Mouse (Mus musculus): Measurements from ENCODE around the gene Spata17. TPM values are rescaled to one million over a fixed set of nuclear protein-coding genes. Genes with fewer than 3 reads are reported as not detected.

The Spata17 gene
- polyA plus RNA-seq, 1 experiment from 2014 or later = 1.3 TPM

DNA sequence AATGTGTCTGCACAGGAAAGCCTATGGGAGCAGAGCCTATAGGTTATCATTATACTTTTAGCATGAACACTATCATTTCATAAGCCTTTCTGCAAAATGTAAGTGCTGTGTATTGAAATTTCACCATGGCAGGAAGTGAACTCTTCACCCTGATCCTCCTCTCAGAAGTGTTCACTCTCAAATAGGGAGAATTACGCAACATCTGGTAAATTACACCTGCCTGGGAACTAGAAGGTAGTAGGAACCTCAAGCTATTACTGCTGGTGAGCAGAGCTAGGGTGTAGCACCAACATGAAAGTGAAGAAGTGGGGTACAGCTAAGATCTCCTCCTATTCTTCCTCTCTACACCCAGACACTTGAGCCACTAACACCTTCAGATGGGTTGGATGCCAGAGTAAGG is 155.4 kb downstream of the Spata17 start:
- Histone ChIP-seq H3K27me3 (no peaks in the 10 kb centered on the region), H3K9me3 (no peaks in the 10 kb centered on the region), H3K9ac (replicated peaks) (no peak overlapping the region), H3K36me3 (no peaks in the 10 kb centered on the region), H3K4me1 (replicated peaks) (no peaks in the 10 kb centered on the region), H3K4me3 (replicated peaks) (no peak overlapping the region), H3K27ac (no peak overlapping the region), H3K4me2 (replicated peaks) (no peak overlapping the region)
- 89% methylated on average over 1 of the region's 1 CpGs for WGBS
- ATAC-seq = no peak

DNA sequence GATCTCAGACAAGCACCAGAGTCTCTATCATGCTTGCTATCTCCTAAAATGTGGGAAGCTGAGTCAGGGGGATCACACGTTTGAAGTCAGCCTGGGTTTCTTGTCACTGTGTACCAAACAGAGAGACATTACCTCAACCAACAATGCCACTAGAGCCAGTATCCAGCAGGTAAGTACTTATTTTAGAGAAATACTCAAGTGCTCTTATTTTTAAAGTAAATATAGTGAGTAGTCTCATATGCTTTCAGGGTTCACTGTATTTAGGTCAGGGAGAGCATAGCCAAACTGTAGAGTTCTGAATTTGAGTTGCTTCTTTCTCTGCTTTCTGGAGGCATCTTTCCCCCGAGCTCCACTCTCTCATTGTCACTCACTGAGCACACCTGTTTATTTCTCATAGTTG is 160.9 kb downstream of the Spata17 start:
- WGBS = 84% methylated on average over 2 of the region's 2 CpGs
- ATAC-seq = no peak
- H3K27ac ChIP-seq = no peak overlapping the region

DNA sequence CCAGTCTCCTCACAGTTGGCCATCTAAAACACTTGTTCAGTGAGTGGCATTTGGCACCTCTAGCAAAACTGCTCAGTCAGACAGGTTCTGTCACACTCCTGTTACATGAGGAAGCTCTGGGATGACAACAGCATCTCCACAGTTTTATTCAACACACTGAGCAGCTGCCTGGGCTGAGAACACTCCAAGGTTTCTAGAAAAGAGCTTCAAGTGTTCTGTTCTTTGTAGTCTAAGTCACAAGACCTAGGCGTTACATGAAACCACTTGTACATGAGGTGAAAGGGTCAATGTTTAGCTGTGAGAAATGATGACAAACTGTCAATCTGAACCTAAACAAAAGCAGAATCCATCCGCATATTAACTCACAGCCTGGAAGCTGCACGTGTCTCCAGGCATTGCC is 161.4 kb downstream of the Spata17 start:
- Histone ChIP-seq H3K4me1 (replicated peaks) (no peaks in the 10 kb centered on the region), H3K36me3 (no peaks in the 10 kb centered on the region), H3K9ac (replicated peaks) (no peak overlapping the region), H3K9me3 (no peaks in the 10 kb centered on the region), H3K27me3 (no peaks in the 10 kb centered on the region), H3K4me3 (replicated peaks) (no peak overlapping the region), H3K27ac (no peak overlapping the region), H3K4me2 (replicated peaks) (no peak overlapping the region)
- WGBS = 85% methylated on average over 3 of the region's 3 CpGs
- no peak for ATAC-seq

More for the DNA sequence above, 160.9 kb downstream of the Spata17 start:
- no peak overlapping the region for H3K9ac ChIP-seq (replicated peaks)
- H3K4me2 ChIP-seq (replicated peaks) = no peak overlapping the region
- no peak overlapping the region for H3K4me3 ChIP-seq (replicated peaks)
- no peaks in the 10 kb centered on the region for H3K9me3 ChIP-seq
- no peaks in the 10 kb centered on the region for H3K4me1 ChIP-seq (replicated peaks)
- H3K27me3 ChIP-seq = no peaks in the 10 kb centered on the region
- no peaks in the 10 kb centered on the region for H3K36me3 ChIP-seq

DNA sequence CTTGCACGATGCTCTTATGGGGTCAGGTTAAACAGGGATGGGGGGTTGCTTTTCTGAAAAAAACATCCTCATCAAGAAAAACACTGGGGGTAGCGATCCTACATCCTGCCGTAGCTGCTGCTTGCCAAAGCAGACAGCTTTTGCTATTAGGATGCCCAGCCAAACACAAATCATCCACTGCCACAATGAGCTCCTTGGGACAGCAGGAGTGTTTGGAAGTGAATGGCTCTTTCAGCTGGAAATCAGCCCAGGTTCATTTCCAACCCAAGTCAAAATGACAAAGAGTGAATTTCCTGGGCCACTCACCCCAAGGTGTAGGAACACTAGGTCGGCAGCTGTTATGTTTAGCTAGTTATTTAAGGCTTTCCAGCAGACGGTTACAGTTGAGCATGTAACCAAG is 162.7 kb downstream of the Spata17 start:
- H3K4me2 ChIP-seq (replicated peaks) = no peak overlapping the region
- no peak overlapping the region for H3K9ac ChIP-seq (replicated peaks)
- WGBS = 67% methylated on average over 5 of the region's 5 CpGs
- ATAC-seq = no peak
- H3K27ac ChIP-seq = no peak overlapping the region
- H3K4me1 ChIP-seq (replicated peaks) = no peaks in the 10 kb centered on the region
- H3K27me3 ChIP-seq = no peaks in the 10 kb centered on the region
- H3K36me3 ChIP-seq = no peaks in the 10 kb centered on the region
- no peak overlapping the region for H3K4me3 ChIP-seq (replicated peaks)
- H3K9me3 ChIP-seq = no peaks in the 10 kb centered on the region

DNA sequence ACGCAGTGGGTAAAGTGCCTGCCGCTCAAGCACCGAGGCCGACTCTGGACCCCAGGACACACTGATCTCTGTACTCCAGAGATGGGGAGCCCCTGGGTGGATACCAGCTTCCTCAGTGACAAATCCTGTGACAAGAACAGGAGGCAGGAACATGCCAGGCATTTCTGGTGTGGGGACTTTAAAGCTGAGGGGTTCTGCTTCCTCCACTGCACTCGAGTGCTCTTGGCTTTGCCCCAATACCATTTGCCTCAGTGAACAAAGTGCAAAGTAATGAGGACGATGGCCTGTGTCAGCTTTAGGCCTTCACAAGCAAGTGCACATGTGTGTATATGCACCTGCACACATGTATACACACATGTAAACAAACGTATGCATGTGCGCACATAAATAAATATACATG is 164.0 kb downstream of the Spata17 start:
- Histone ChIP-seq H3K9ac (replicated peaks) (no peak overlapping the region), H3K27me3 (no peaks in the 10 kb centered on the region), H3K4me3 (replicated peaks) (no peak overlapping the region), H3K36me3 (no peaks in the 10 kb centered on the region), H3K4me2 (replicated peaks) (no peak overlapping the region), H3K9me3 (no peaks in the 10 kb centered on the region), H3K27ac (no peak overlapping the region), H3K4me1 (replicated peaks) (no peaks in the 10 kb centered on the region)
- 92% methylated on average over 8 of the region's 8 CpGs for WGBS
- no peak for ATAC-seq

DNA sequence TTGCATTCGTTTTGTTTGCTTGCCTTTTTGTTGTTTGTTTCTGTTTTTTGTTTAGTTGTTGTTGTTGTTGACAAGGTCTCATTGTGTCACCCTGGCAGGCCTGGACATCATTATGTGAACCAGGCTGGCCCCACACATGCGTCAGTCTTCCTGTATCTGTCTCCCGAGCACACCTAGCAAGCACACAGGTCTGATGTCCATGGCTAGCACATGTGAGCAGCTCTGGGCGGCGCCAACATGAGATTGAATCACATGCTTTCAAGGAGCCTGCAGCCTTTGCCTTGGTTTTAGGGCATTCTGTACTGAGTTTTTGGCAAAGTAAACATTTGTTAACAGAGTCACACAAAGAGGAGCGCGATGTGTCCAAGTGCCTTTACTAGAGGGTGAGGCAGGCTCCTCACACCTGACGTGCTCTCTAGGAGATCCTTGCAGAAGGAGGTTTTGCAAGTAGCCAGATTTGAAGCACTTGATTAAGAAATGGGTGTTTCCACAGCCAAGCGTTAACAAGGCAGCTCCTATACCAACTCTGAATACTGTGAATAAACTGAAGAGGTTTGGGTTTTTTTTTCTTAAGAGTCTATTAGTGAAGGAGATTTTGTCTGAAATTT is 166.5 kb downstream of the Spata17 start:
- Histone ChIP-seq H3K4me1 (replicated peaks) (no peaks in the 10 kb centered on the region), H3K9me3 (no peaks in the 10 kb centered on the region), H3K4me3 (replicated peaks) (no peak overlapping the region), H3K27me3 (no peaks in the 10 kb centered on the region), H3K9ac (replicated peaks) (no peak overlapping the region), H3K36me3 (no peaks in the 10 kb centered on the region), H3K27ac (no peak overlapping the region), H3K4me2 (replicated peaks) (no peak overlapping the region)
- ATAC-seq = no peak
- WGBS = 90% methylated on average over 9 of the region's 9 CpGs

DNA sequence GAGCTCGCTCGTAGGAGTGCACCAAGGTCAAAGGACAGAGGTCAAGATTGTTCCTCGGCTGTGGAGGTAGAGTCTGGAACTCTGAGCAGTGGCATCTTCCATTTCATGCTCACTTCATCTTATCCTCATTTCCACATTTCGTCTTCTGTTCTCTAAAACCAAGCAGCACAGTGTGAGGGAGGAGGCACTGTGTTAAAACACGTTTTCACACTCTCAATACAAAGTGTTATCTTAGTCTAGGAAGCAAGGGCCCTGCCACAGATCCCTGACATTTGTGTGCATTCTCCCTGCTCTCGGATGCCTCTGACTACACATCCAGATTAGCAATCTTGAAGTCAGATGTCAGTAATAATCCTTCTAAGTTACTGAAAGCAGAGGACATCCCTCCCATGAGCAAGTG is 170.5 kb downstream of the Spata17 start:
- Histone ChIP-seq H3K4me3 (replicated peaks) (no peak overlapping the region), H3K9me3 (no peaks in the 10 kb centered on the region), H3K4me1 (replicated peaks) (no peaks in the 10 kb centered on the region), H3K27ac (no peak overlapping the region), H3K9ac (replicated peaks) (no peak overlapping the region), H3K4me2 (replicated peaks) (no peak overlapping the region), H3K36me3 (no peaks in the 10 kb centered on the region), H3K27me3 (no peaks in the 10 kb centered on the region)
- WGBS = 66% methylated on average over 6 of the region's 6 CpGs
- ATAC-seq = no peak

DNA sequence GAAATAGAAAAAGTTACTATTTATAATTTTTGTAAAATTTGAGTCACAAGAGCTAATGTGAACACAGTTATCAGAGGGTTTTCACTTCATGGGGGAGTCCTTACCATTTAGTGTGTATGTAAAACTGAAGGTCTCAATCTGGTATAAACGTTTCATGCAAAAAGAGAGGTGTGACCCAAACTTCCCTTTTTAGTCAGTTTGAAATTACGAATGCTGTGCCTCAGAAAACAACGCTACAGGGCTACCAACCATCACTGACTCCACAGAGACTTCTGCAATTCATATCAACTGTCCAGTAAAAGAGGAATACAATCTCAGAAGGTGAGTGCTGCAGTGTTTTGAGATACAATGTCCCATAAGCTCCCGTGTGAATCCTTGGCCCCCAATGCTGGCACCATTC is 175.5 kb downstream of the Spata17 start:
- Histone ChIP-seq H3K9ac (replicated peaks) (no peak overlapping the region), H3K4me3 (replicated peaks) (no peak overlapping the region), H3K27ac (no peak overlapping the region), H3K4me1 (replicated peaks) (no peaks in the 10 kb centered on the region), H3K4me2 (replicated peaks) (no peak overlapping the region), H3K9me3 (no peaks in the 10 kb centered on the region), H3K27me3 (no peaks in the 10 kb centered on the region), H3K36me3 (no peaks in the 10 kb centered on the region)
- 91% methylated on average over 4 of the region's 4 CpGs for WGBS
- no peak for ATAC-seq

DNA sequence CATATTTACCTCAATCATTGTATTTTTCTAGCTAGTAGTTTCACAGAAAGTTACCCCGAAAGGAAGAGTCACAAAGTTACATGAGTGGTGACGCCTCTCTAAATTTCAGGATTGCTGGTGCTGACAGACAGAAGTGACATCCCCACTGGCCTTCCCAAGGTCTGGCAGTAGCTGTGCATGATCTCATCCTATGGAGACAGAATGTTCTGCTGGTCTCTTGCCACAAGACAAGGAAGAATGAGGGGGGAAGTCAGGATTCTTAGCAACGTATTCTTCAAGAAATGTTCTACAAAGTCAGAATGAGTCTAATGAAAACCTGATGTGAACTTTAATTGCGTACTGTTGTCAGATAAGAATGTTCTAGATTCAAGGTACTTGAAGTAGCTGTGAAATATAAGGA is 179.5 kb downstream of the Spata17 start:
- Histone ChIP-seq H3K9me3 (no peaks in the 10 kb centered on the region), H3K36me3 (no peaks in the 10 kb centered on the region), H3K4me3 (replicated peaks) (no peak overlapping the region), H3K9ac (replicated peaks) (no peak overlapping the region), H3K27ac (no peak overlapping the region), H3K4me2 (replicated peaks) (no peak overlapping the region), H3K4me1 (replicated peaks) (no peaks in the 10 kb centered on the region), H3K27me3 (no peaks in the 10 kb centered on the region)
- WGBS = 95% methylated on average over 4 of the region's 4 CpGs
- ATAC-seq = no peak

DNA sequence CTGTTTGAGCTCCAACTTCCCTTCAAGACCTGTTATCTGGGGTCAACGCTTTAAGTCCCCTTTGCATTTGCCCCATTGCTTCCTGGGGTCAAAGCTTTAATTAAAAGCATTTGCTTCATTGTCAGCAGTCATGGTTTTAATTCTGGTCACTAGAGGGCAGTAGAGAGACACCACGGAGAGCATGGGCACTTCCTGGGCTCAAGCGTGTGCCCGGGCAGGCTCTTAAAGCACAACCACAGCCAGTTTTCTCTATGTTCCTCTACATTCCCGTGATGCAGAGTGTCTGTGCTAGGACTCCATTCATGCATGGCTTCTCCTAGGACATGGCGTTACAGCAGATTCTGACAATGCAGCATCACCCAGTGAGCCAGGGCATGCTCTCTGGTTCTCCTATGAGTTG is 183.5 kb downstream of the Spata17 start:
- Histone ChIP-seq H3K9ac (replicated peaks) (no peak overlapping the region), H3K27ac (no peak overlapping the region), H3K4me1 (replicated peaks) (no peaks in the 10 kb centered on the region), H3K36me3 (no peaks in the 10 kb centered on the region), H3K4me2 (replicated peaks) (no peak overlapping the region), H3K27me3 (no peaks in the 10 kb centered on the region), H3K4me3 (replicated peaks) (no peak overlapping the region), H3K9me3 (no peaks in the 10 kb centered on the region)
- ATAC-seq = no peak
- 52% methylated on average over 6 of the region's 6 CpGs for WGBS

DNA sequence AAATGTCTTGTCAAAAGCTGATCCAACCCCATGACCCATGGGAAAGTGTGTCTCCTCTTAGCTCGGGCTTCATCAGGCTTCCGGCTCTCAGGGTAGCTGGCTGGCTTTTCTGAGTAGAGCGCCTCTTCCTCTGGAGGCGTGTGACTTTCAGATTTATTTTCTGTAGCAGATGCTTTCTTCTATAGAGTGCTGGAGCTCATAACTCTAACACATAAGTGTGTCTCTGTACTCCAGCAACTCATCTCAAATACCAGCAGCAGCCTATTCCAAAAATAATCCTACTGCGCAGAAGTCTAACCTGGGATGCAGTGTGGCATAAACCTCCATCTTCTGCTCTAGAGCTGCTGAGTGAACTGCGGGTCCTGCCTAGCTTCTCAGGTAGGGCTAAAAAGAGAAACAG is 186.4 kb downstream of the Spata17 start:
- Histone ChIP-seq H3K4me2 (replicated peaks) (no peak overlapping the region), H3K4me3 (replicated peaks) (no peak overlapping the region), H3K9ac (replicated peaks) (no peak overlapping the region), H3K27ac (no peak overlapping the region), H3K4me1 (replicated peaks) (no peaks in the 10 kb centered on the region), H3K9me3 (no peaks in the 10 kb centered on the region), H3K36me3 (no peaks in the 10 kb centered on the region), H3K27me3 (no peaks in the 10 kb centered on the region)
- no peak for ATAC-seq
- 95% methylated on average over 6 of the region's 6 CpGs for WGBS

DNA sequence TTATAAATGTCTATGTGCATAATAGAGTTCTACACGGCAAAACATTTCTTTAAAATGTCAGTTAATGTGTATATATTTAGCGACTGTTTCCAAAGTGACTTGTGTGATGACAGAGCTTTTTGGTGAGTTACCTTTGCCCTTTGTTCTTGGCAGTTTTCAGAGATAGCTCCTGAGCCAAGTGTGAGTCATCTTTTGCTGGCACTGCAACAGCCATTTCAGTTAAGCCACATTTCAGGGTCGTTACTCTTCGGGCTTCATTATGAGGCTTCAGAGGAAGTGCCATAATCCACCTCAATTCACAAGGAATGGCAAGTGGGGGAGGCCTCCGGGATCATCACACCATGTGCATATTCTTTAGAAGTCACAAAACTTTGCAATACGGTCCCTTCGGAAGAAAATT is 195.3 kb downstream of the Spata17 start:
- H3K9ac ChIP-seq (replicated peaks) = no peak overlapping the region
- H3K4me1 ChIP-seq (replicated peaks) = no peaks in the 10 kb centered on the region
- no peak overlapping the region for H3K4me3 ChIP-seq (replicated peaks)
- no peaks in the 10 kb centered on the region for H3K27me3 ChIP-seq
- H3K27ac ChIP-seq = no peak overlapping the region
- ATAC-seq = no peak
- no peaks in the 10 kb centered on the region for H3K9me3 ChIP-seq
- H3K36me3 ChIP-seq = no peaks in the 10 kb centered on the region
- 91% methylated on average over 7 of the region's 7 CpGs for WGBS
- no peak overlapping the region for H3K4me2 ChIP-seq (replicated peaks)

DNA sequence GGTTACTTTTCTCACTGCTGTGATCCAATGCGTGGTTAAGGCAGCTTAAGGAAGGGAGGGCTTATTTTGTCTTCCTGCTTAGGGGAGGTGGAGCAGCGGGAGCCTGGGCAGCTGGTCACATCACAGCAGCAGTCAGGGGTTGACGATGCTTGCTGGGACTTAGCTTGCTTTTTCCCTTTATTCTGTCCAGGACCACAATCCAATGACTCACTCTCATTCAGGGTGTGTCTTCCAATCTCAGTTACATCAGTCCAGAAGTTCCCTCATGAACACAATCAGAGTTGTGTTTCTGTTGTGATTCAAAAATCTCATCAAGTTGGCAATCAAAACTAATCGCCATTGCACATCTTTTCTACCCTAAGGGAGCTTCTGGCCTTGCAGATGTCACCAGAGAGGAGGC is 199.1 kb downstream of the Spata17 start:
- H3K27ac ChIP-seq = no peak overlapping the region
- no peak for ATAC-seq
- H3K4me3 ChIP-seq (replicated peaks) = no peak overlapping the region
- H3K4me1 ChIP-seq (replicated peaks) = no peaks in the 10 kb centered on the region
- H3K4me2 ChIP-seq (replicated peaks) = no peak overlapping the region
- H3K36me3 ChIP-seq = no peaks in the 10 kb centered on the region
- no peak overlapping the region for H3K9ac ChIP-seq (replicated peaks)
- 55% methylated on average over 4 of the region's 4 CpGs for WGBS
- no peaks in the 10 kb centered on the region for H3K27me3 ChIP-seq
- H3K9me3 ChIP-seq = no peaks in the 10 kb centered on the region
